Mouse (Mus musculus) embryonic facial prominence, embryonic 14.5 days (tissue): ENCODE measurements around the gene Adnp. TPM values are rescaled to one million over a fixed set of nuclear protein-coding genes. Genes with fewer than 3 reads are reported as not detected.

Experiments used
- ATAC-seq: fragments of 200-750 bp; cut with Nextera tagmentation; 2 replicates; pipeline ENCODE4 v1.8.0; 2017; ENCODE audit warnings: low read depth, moderate number of reproducible peaks, moderate TSS enrichment
- DNase-seq: peaks from one replicate; pipeline ENCODE4 v3.0.0-alpha.2; 2015; ENCODE audit warnings: low spot score
- H3K27ac ChIP-seq: fragments of 300-500 bp; sonication (generic); replicated peaks from 2 replicates; pipeline ENCODE4 v1.5.1; 2014; ENCODE audit warnings: low read depth, mild to moderate bottlenecking, low read length, moderate library complexity
- H3K27me3 ChIP-seq: fragments of 300-500 bp; sonication (generic); replicated peaks from 2 replicates; pipeline ENCODE4 v1.6.1; 2014; ENCODE audit warnings: low read length; ENCODE audit not compliant: control insufficient read depth, insufficient read depth
- H3K36me3 ChIP-seq: fragments of 300-500 bp; sonication (generic); 2 replicates; pipeline ENCODE4 v1.6.1; 2014; ENCODE audit warnings: low read length, mixed read lengths; ENCODE audit not compliant: control insufficient read depth, insufficient read depth
- H3K4me1 ChIP-seq: fragments of 300-500 bp; sonication (generic); 2 replicates; pipeline ENCODE4 v1.6.1; 2014; ENCODE audit warnings: antibody characterized with exemption, low read length; ENCODE audit not compliant: control insufficient read depth, insufficient read depth
- H3K4me2 ChIP-seq: fragments of 300-500 bp; sonication (generic); 2 replicates; pipeline ENCODE4 v1.6.1; 2014; ENCODE audit warnings: low read depth, mild to moderate bottlenecking, low read length, moderate library complexity, mixed read lengths
- H3K4me3 ChIP-seq: fragments of 300-500 bp; sonication (generic); 2 replicates; pipeline ENCODE4 v1.5.1; 2014; ENCODE audit warnings: low read depth, mild to moderate bottlenecking, low read length
- H3K9ac ChIP-seq: fragments of 300-500 bp; sonication (generic); 2 replicates; pipeline ENCODE4 v1.6.1; 2014; ENCODE audit warnings: low read depth, mild to moderate bottlenecking, low read length, moderate library complexity, mixed read lengths
- H3K9me3 ChIP-seq: fragments of 300-500 bp; sonication (generic); 2 replicates; pipeline ENCODE4 v1.6.1; 2016; ENCODE audit warnings: low read length; ENCODE audit not compliant: control insufficient read depth
- WGBS: fragments of 180-500 bp; shearing (Covaris S2); extraction: QIAGEN DNeasy Blood & Tissue Kit; methylation state at CpG from one replicate; pipeline ENCODE4 v1.1.7; 2014; 5-methylcytosine and 5-hydroxymethylcytosine counted together
- polyA plus RNA-seq: library from polyadenylated mRNA; unstranded; fragments of >200 nt; fragmentation: Nextera tagmentation; extraction: Ambion mirVana; gene quantifications from 2 replicates; pipeline ENCODE4 v1.2.1, GENCODE M21; 2014

Gene Adnp
- polyA plus RNA-seq = 2.5 and 3.3 TPM in 2 replicates

GRCm38 (mm10) chr2:168206725-168207644 is at the start of gene Adnp:
Gene Adnp, minus strand, starts transcription at chr2:168207112.
- peak within 1 kb of the TSS; percentile 100 for H3K9ac ChIP-seq
- peaks cover 4% of the 10 kb centered on the region; the same call in 1 of the 2 replicates for H3K9me3 ChIP-seq
- WGBS = 1% methylated on average over 21 of the region's 89 CpGs
- H3K4me1 ChIP-seq = peaks cover 11% of the 10 kb centered on the region
- H3K27me3 ChIP-seq = no peaks in the 10 kb centered on the region
- peak within 1 kb of the TSS; percentile 59 for H3K4me2 ChIP-seq
- peaks cover 54% of the 10 kb centered on the region for H3K36me3 ChIP-seq
- H3K27ac ChIP-seq = peak within 1 kb of the TSS; percentile 99
- DNase-seq = peak; percentile 98
- ATAC-seq = peak; percentile 93
- peak within 1 kb of the TSS; percentile 97 for H3K4me3 ChIP-seq

DNA sequence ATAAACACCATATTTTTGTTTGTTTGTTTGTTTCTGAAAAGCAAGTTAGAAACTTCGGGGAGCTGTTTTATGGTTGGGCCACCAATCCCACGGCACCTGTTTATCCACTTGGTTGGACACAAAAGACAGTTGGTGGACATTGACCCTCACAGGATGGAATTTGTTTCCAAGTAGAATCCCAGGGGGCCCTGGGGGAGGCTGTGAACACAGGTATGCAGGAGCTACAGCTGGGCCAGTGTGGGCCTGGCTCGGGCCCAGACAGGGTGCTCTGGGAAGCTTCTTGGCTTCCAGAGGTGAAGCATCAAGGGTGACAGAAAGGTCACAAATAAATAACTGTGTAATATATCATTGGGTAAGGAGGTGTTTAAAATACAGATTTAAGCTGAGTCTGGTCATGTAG is 49.6 kb upstream of the Adnp start:
- ATAC-seq = no peak
- 81% methylated on average over 3 of the region's 3 CpGs for WGBS
- H3K27ac ChIP-seq = no peak overlapping the region

GRCm38 (mm10) chr2:168253822-168254221 is 46.9 kb upstream of the Adnp start:
- no peaks in the 10 kb centered on the region for H3K9me3 ChIP-seq
- H3K36me3 ChIP-seq = no peaks in the 10 kb centered on the region
- H3K4me3 ChIP-seq = no peak overlapping the region
- DNase-seq (no peak), ATAC-seq (no peak)
- no peaks in the 10 kb centered on the region for H3K4me1 ChIP-seq
- 59% methylated on average over 6 of the region's 7 CpGs for WGBS
- H3K9ac ChIP-seq = no peak overlapping the region
- H3K4me2 ChIP-seq = no peak overlapping the region
- no peak overlapping the region for H3K27ac ChIP-seq
- no peaks in the 10 kb centered on the region for H3K27me3 ChIP-seq

More for the DNA sequence above, 49.6 kb upstream of the Adnp start:
- Histone ChIP-seq H3K36me3 (no peaks in the 10 kb centered on the region), H3K9ac (no peak overlapping the region), H3K9me3 (no peaks in the 10 kb centered on the region), H3K4me1 (no peaks in the 10 kb centered on the region), H3K4me2 (no peak overlapping the region), H3K4me3 (no peak overlapping the region), H3K27me3 (no peaks in the 10 kb centered on the region)
- no peak for DNase-seq

- Histone ChIP-seq H3K4me2 (peak overlapping the region; percentile 7), H3K9ac (no peak overlapping the region), H3K27me3 (no peaks in the 10 kb centered on the region), H3K4me3 (no peak overlapping the region), H3K27ac (no peak overlapping the region), H3K9me3 (no peaks in the 10 kb centered on the region), H3K36me3 (no peaks in the 10 kb centered on the region), H3K4me1 (no peaks in the 10 kb centered on the region)
- 13% methylated on average over 16 of the region's 16 CpGs for whole genome bisulfite sequencing
- DNase-seq (peak; percentile 61), ATAC-seq (peak; percentile 38; the same call in 1 of the 2 replicates)
Observed at GRCm38 (mm10) chr2:168252639-168253292, 45.9 kb upstream of the Adnp start.

GRCm38 (mm10) chr2:168250270-168250669 is 43.4 kb upstream of the Adnp start:
- Histone ChIP-seq H3K4me1 (no peaks in the 10 kb centered on the region), H3K36me3 (no peaks in the 10 kb centered on the region), H3K9me3 (no peaks in the 10 kb centered on the region), H3K27me3 (no peaks in the 10 kb centered on the region), H3K27ac (no peak overlapping the region), H3K4me3 (no peak overlapping the region), H3K9ac (no peak overlapping the region), H3K4me2 (no peak overlapping the region)
- ATAC-seq = peak; percentile 38; the same call in 1 of the 2 replicates
- 17% methylated on average over 8 of the region's 8 CpGs for WGBS
- DNase-seq = peak; percentile 68

DNA sequence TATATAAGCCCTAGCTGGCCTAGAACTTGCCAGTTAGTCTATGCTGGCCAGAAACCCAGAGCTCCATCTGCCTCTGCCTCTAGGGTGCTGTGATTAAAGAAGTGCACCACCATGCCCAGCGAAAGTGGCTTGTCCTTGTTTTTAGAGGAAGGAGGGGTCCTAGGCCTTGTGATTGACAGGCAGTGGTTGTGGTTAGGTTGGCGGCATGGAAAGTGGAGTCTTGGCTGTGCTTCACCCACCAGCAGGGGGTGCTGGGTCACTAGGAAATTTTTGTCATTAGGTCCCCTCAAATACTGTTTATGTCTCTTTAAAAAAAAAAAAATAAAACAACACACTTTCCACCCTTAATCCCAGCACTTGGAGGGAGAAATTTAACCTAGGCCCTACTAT is 41.9 kb upstream of the Adnp start:
- no peak for ATAC-seq
- Histone ChIP-seq H3K4me1 (no peaks in the 10 kb centered on the region), H3K4me2 (no peak overlapping the region), H3K27ac (no peak overlapping the region), H3K27me3 (no peaks in the 10 kb centered on the region), H3K9me3 (no peaks in the 10 kb centered on the region), H3K36me3 (no peaks in the 10 kb centered on the region), H3K9ac (no peak overlapping the region), H3K4me3 (no peak overlapping the region)
- peak; percentile 42 for DNase-seq
- WGBS = 15% methylated on average over 2 of the region's 2 CpGs

DNA sequence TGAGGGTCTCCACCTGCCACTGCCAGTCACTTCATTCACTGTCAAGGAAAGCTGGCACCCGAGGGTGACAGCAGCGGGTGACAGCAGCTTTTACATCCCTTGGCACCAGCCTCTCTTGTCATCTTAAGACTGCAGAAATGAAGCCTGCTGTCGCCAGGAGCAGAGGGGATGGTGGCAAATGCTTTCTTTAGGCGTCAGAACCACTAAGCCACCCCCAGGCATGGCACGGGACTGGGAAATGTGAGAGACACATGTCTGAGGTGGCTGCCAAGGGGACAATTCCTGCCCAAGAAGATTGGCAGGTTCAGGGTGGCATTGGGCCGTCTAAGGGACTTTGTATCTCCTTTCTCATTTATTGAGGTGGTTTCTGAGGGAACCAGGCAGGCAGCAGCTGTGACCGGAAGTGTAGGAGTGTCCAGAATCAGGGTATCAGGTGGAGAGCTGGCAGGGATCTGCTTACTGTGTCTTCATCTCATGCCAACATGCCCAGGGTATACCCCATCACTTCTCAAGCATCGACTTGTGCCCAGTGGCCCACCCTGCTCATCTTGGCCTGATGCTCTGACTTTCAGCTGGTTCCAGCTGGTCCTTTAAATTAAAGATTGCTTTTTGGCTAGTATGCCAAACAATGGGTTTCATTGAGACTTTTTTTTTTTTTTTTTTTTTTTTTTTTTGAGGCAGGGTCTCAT is 41.4 kb upstream of the Adnp start:
- Histone ChIP-seq H3K4me3 (no peak overlapping the region), H3K9me3 (no peaks in the 10 kb centered on the region), H3K4me2 (no peak overlapping the region), H3K9ac (no peak overlapping the region), H3K27ac (no peak overlapping the region), H3K27me3 (no peaks in the 10 kb centered on the region), H3K36me3 (no peaks in the 10 kb centered on the region), H3K4me1 (no peaks in the 10 kb centered on the region)
- WGBS = 71% methylated on average over 8 of the region's 8 CpGs
- no peak for DNase-seq
- no peak for ATAC-seq

DNA sequence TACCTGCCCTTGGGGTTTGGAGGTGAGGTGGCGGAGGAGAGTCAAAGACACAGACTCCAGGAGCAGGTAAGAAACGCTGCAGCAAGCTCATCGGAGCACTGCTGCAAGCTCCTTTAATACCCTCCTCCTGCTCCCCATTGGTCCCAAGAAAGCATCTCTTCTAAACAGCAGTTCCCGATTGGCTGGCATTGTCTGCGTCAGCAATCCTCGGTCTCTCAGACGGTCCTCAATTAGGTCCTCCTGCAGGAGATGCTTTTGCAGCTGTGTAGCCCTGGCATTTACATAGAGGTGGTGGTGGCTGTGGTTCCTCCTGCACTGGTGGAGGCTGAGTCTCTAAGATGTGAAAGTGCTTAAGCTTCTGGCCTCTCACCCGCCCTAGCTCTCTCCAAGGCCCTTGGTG is 38.7 kb upstream of the Adnp start:
- DNase-seq = no peak
- Histone ChIP-seq H3K9me3 (no peaks in the 10 kb centered on the region), H3K9ac (no peak overlapping the region), H3K27me3 (no peaks in the 10 kb centered on the region), H3K4me1 (no peaks in the 10 kb centered on the region), H3K27ac (no peak overlapping the region), H3K4me2 (no peak overlapping the region), H3K4me3 (no peak overlapping the region), H3K36me3 (no peaks in the 10 kb centered on the region)
- no peak for ATAC-seq
- 32% methylated on average over 8 of the region's 8 CpGs for WGBS
